ENCODE assay signal across 20 mouse cellular contexts in genomic region chrX:73468752-73469151, GRCm38 (mm10). TPM values are rescaled to one million over a fixed set of nuclear protein-coding genes. Genes with fewer than 3 reads are reported as not detected.
DNase-seq lines count a peak whose midpoint lies in the region; ATAC-seq and TF ChIP-seq lines count a peak whose summit lies in the region.
"Had no signal": no experiment of that assay in that cellular context is flagged by ENCODE, and none has a peak within 500 bp of the region (broad histone marks: within the 10 kb centered on the region; RNA-seq: fewer than 3 reads in every experiment).

No protein-coding gene starts in this region.

- TF ChIP-seq CTCF in kidney, postnatal 0 days (IDR thresholded peaks at IDR 0.05; ENCODE audit: low read depth), result no peak
- TF ChIP-seq CTCF in midbrain, postnatal 0 days (IDR thresholded peaks at IDR 0.05), result no peak

- WGBS in heart, embryonic 12.5 days, result 36% methylated on average over 1 of the region's 1 CpGs
- 53% methylated on average over 1 of the region's 1 CpGs for WGBS in kidney, postnatal 0 days
- WGBS in embryonic facial prominence, embryonic 11.5 days, result 18% methylated on average over 1 of the region's 1 CpGs
- 38% methylated on average over 1 of the region's 1 CpGs for WGBS in limb, embryonic 14.5 days
- WGBS in midbrain, postnatal 0 days, result 38% methylated on average over 1 of the region's 1 CpGs

- H3K27ac ChIP-seq in heart, embryonic 12.5 days (ENCODE audit: poor library complexity, severe bottlenecking), result peak overlapping the region; percentile 43
- 0 out of 2 replicates have a peak overlapping the region, but pooled peaks have one; percentile 13 for H3K27ac ChIP-seq in kidney, postnatal 0 days
- peak overlapping the region; percentile 83; the same call in 1 of the 2 replicates for H3K27ac ChIP-seq in embryonic facial prominence, embryonic 11.5 days (replicated peaks; ENCODE audit: low read depth, low read length)
- H3K27ac ChIP-seq in limb, embryonic 14.5 days (replicated peaks; ENCODE audit: low read depth, low read length), result peak overlapping the region; percentile 91
- H3K27ac ChIP-seq in midbrain, postnatal 0 days (ENCODE audit: low read depth, low read length), result no peak overlapping the region
- H3K27ac ChIP-seq: forebrain, embryonic 12.5 days; macrophage; neural tube, embryonic 13.5 days had no signal

- peaks cover 26% of the 10 kb centered on the region for H3K27me3 ChIP-seq in heart, embryonic 12.5 days (replicated peaks)
- no peaks in the 10 kb centered on the region for H3K27me3 ChIP-seq in kidney, postnatal 0 days (ENCODE audit: insufficient read depth, low read length)
- H3K27me3 ChIP-seq in embryonic facial prominence, embryonic 11.5 days (ENCODE audit: control insufficient read depth, insufficient read depth, low read length), result no peaks in the 10 kb centered on the region
- H3K27me3 ChIP-seq in limb, embryonic 14.5 days (ENCODE audit: control insufficient read depth, insufficient read depth, low read length), result no peaks in the 10 kb centered on the region
- no peaks in the 10 kb centered on the region for H3K27me3 ChIP-seq in midbrain, postnatal 0 days (ENCODE audit: insufficient read depth, low read length)
- H3K27me3 ChIP-seq: neural tube, embryonic 13.5 days had no signal

- no peaks in the 10 kb centered on the region for H3K9me3 ChIP-seq in heart, embryonic 12.5 days (replicated peaks)
- no peaks in the 10 kb centered on the region for H3K9me3 ChIP-seq in kidney, postnatal 0 days (replicated peaks; ENCODE audit: low read length)
- no peaks in the 10 kb centered on the region for H3K9me3 ChIP-seq in embryonic facial prominence, embryonic 11.5 days (replicated peaks; ENCODE audit: control insufficient read depth, low read length)
- H3K9me3 ChIP-seq in limb, embryonic 14.5 days (ENCODE audit: control insufficient read depth, low read length), result no peaks in the 10 kb centered on the region
- no peaks in the 10 kb centered on the region for H3K9me3 ChIP-seq in midbrain, postnatal 0 days (ENCODE audit: low read length)
- H3K9me3 ChIP-seq: forebrain, embryonic 12.5 days; G1E; neural tube, embryonic 13.5 days had no signal

- no peak overlapping the region for H3K9ac ChIP-seq in heart, embryonic 12.5 days
- H3K9ac ChIP-seq in kidney, postnatal 0 days (ENCODE audit: low read depth, low read length), result no peak overlapping the region
- no peak overlapping the region for H3K9ac ChIP-seq in embryonic facial prominence, embryonic 11.5 days (replicated peaks; ENCODE audit: low read length)
- no peak overlapping the region for H3K9ac ChIP-seq in limb, embryonic 14.5 days (ENCODE audit: low read depth, low read length, severe bottlenecking)
- no peak overlapping the region for H3K9ac ChIP-seq in midbrain, postnatal 0 days (replicated peaks; ENCODE audit: low read length, poor library complexity, severe bottlenecking)
- H3K9ac ChIP-seq: forebrain, embryonic 12.5 days; neural tube, embryonic 13.5 days had no signal

- no peaks in the 10 kb centered on the region for H3K4me1 ChIP-seq in heart, embryonic 12.5 days (replicated peaks)
- no peaks in the 10 kb centered on the region for H3K4me1 ChIP-seq in kidney, postnatal 0 days (replicated peaks; ENCODE audit: insufficient read depth, low read length)
- H3K4me1 ChIP-seq in embryonic facial prominence, embryonic 11.5 days (ENCODE audit: control insufficient read depth, insufficient read depth, low read length), result no peaks in the 10 kb centered on the region
- peaks cover 38% of the 10 kb centered on the region for H3K4me1 ChIP-seq in limb, embryonic 14.5 days (ENCODE audit: control insufficient read depth, insufficient read depth, low read length)
- no peaks in the 10 kb centered on the region for H3K4me1 ChIP-seq in midbrain, postnatal 0 days (ENCODE audit: insufficient read depth, low read length)
- H3K4me1 ChIP-seq: forebrain, embryonic 12.5 days; neural tube, embryonic 13.5 days had no signal

- H3K36me3 ChIP-seq in heart, embryonic 12.5 days, result no peaks in the 10 kb centered on the region
- H3K36me3 ChIP-seq in kidney, postnatal 0 days (ENCODE audit: insufficient read depth, low read length), result no peaks in the 10 kb centered on the region
- no peaks in the 10 kb centered on the region for H3K36me3 ChIP-seq in embryonic facial prominence, embryonic 11.5 days (replicated peaks; ENCODE audit: control insufficient read depth, insufficient read depth, low read depth, low read length)
- no peaks in the 10 kb centered on the region for H3K36me3 ChIP-seq in limb, embryonic 14.5 days (ENCODE audit: control insufficient read depth, insufficient read depth, low read length)
- H3K36me3 ChIP-seq in midbrain, postnatal 0 days (ENCODE audit: insufficient read depth, low read length), result no peaks in the 10 kb centered on the region
- H3K36me3 ChIP-seq: forebrain, embryonic 12.5 days; G1E; neural tube, embryonic 13.5 days had no signal

- TF ChIP-seq POLR2A in limb, embryonic 14.5 days (IDR thresholded peaks at IDR 0.05; ENCODE audit: borderline replicate concordance, extremely low read depth, insufficient read depth, insufficient read length), result no peak

- H3K4me3 ChIP-seq in heart, embryonic 12.5 days, result no peak overlapping the region
- no peak overlapping the region for H3K4me3 ChIP-seq in kidney, postnatal 0 days (replicated peaks; ENCODE audit: low read depth, low read length)
- no peak overlapping the region for H3K4me3 ChIP-seq in embryonic facial prominence, embryonic 11.5 days (ENCODE audit: low read depth, low read length)
- H3K4me3 ChIP-seq in limb, embryonic 14.5 days (replicated peaks; ENCODE audit: low read length), result no peak overlapping the region
- H3K4me3 ChIP-seq in midbrain, postnatal 0 days (ENCODE audit: low read depth, low read length), result no peak overlapping the region
- H3K4me3 ChIP-seq: forebrain, embryonic 12.5 days; neural tube, embryonic 13.5 days had no signal

- intact Hi-C loops in heart, postnatal 14 days (cut with DNase I), result no loop called here

- no peak overlapping the region for H3K4me2 ChIP-seq in heart, embryonic 12.5 days
- no peak overlapping the region for H3K4me2 ChIP-seq in kidney, postnatal 0 days (ENCODE audit: low read length)
- no peak overlapping the region for H3K4me2 ChIP-seq in embryonic facial prominence, embryonic 11.5 days (ENCODE audit: low read depth, low read length)
- no peak overlapping the region for H3K4me2 ChIP-seq in limb, embryonic 14.5 days (replicated peaks; ENCODE audit: low read depth, low read length, severe bottlenecking)
- no peak overlapping the region for H3K4me2 ChIP-seq in midbrain, postnatal 0 days (ENCODE audit: low read depth, low read length, poor library complexity, severe bottlenecking)
- H3K4me2 ChIP-seq: forebrain, embryonic 12.5 days; neural tube, embryonic 13.5 days had no signal

- no peak for ATAC-seq in heart, embryonic 12.5 days (ENCODE audit: insufficient number of reproducible peaks, low FRiP score)
- ATAC-seq in kidney, postnatal 0 days (replicated peaks; ENCODE audit: low FRiP score, low read depth), result no peak
- ATAC-seq in embryonic facial prominence, embryonic 11.5 days (replicated peaks; ENCODE audit: insufficient number of reproducible peaks, low FRiP score, low TSS enrichment, low read depth), result no peak
- ATAC-seq in limb, embryonic 14.5 days (ENCODE audit: low FRiP score, low read depth), result no peak
- no peak for ATAC-seq in midbrain, postnatal 0 days (ENCODE audit: low FRiP score)
- ATAC-seq: midbrain, embryonic 16.5 days had no signal

- no peak for DNase-seq in heart, postnatal 14 days
- no peak for DNase-seq in kidney, postnatal 0 days (ENCODE audit: low spot score)
- DNase-seq in kidney, postnatal 36 days, result no peak
- DNase-seq in embryonic facial prominence, embryonic 11.5 days (ENCODE audit: low spot score), result no peak
- no peak for DNase-seq in limb, embryonic 14.5 days (ENCODE audit: low spot score)
- no peak for DNase-seq in midbrain, postnatal 0 days (ENCODE audit: low spot score)
- no peak for DNase-seq in urinary bladder, adult 2 months (ENCODE audit: low spot score)
- DNase-seq: B cell, adult 2 months; cerebellum, adult 18-20 months; heart, postnatal 36 days had no signal

RNA-seq across cellular contexts. Expression of gene Haus7, which starts 9.9 kb away (rescaled TPM):
- polyA plus RNA-seq in heart, embryonic 12.5 days (2016; fragmentation: Nextera tagmentation; extraction: Ambion mirVana), result 61.4 and 63.0 TPM in 2 replicates
- total RNA-seq in heart, postnatal 14 days (2021), result 1 to 10 TPM; 8.3 to 8.8 TPM
- polyA plus RNA-seq in kidney, postnatal 0 days (2015; fragmentation: Nextera tagmentation; extraction: Ambion mirVana), result 40.3 and 49.3 TPM in 2 replicates
- polyA plus RNA-seq in embryonic facial prominence, embryonic 11.5 days (2014; fragmentation: Nextera tagmentation; extraction: Ambion mirVana), result 85.3 and 91.4 TPM in 2 replicates
- 39.6 and 48.7 TPM in 2 replicates for polyA plus RNA-seq in limb, embryonic 14.5 days (2012; rRNA removed)
- 56.1 and 61.6 TPM in 2 replicates for polyA plus RNA-seq in limb, embryonic 14.5 days (2014; fragmentation: Nextera tagmentation; extraction: Ambion mirVana)
- 30.7 and 34.7 TPM in 2 replicates for total RNA-seq in midbrain, postnatal 0 days (2014; rRNA removed)
- 61.7 and 63.6 TPM in 2 replicates for polyA plus RNA-seq in midbrain, postnatal 0 days (2015; fragmentation: Nextera tagmentation; extraction: Ambion mirVana)
- polyA plus RNA-seq in urinary bladder, adult 2 months (2012; rRNA removed), result 19.7 and 24.8 TPM in 2 replicates

RNA-seq across cellular contexts. Expression of gene Bgn, which starts 14.7 kb away (rescaled TPM):
- polyA plus RNA-seq in heart, embryonic 12.5 days (2016; fragmentation: Nextera tagmentation; extraction: Ambion mirVana), result 71.9 and 72.9 TPM in 2 replicates
- 100 to 1,000 TPM; 216 to 248 TPM for total RNA-seq in heart, postnatal 14 days (2021)
- 90.4 and 93.4 TPM in 2 replicates for polyA plus RNA-seq in kidney, postnatal 0 days (2015; fragmentation: Nextera tagmentation; extraction: Ambion mirVana)
- 32.0 and 36.4 TPM in 2 replicates for polyA plus RNA-seq in embryonic facial prominence, embryonic 11.5 days (2014; fragmentation: Nextera tagmentation; extraction: Ambion mirVana)
- 399 and 527 TPM in 2 replicates for polyA plus RNA-seq in limb, embryonic 14.5 days (2012; rRNA removed)
- 223 and 226 TPM in 2 replicates for polyA plus RNA-seq in limb, embryonic 14.5 days (2014; fragmentation: Nextera tagmentation; extraction: Ambion mirVana)
- 43.9 and 44.6 TPM in 2 replicates for total RNA-seq in midbrain, postnatal 0 days (2014; rRNA removed)
- polyA plus RNA-seq in midbrain, postnatal 0 days (2015; fragmentation: Nextera tagmentation; extraction: Ambion mirVana), result 17.1 and 19.8 TPM in 2 replicates
- 589 and 923 TPM in 2 replicates for polyA plus RNA-seq in urinary bladder, adult 2 months (2012; rRNA removed)
- total RNA-seq: G1E had no signal
- polyA plus RNA-seq: G1E had no signal

RNA-seq across cellular contexts. Expression of gene Trex2, which starts 33.6 kb away (rescaled TPM):
- not detected in 2 replicates for polyA plus RNA-seq in heart, embryonic 12.5 days (2016; fragmentation: Nextera tagmentation; extraction: Ambion mirVana)
- total RNA-seq in heart, postnatal 14 days (2021), result not detected
- 0.12 and 0.18 TPM in 2 replicates for polyA plus RNA-seq in kidney, postnatal 0 days (2015; fragmentation: Nextera tagmentation; extraction: Ambion mirVana)
- polyA plus RNA-seq in embryonic facial prominence, embryonic 11.5 days (2014; fragmentation: Nextera tagmentation; extraction: Ambion mirVana), result not detected in 2 replicates
- 0.83 and 0.87 TPM in 2 replicates for polyA plus RNA-seq in limb, embryonic 14.5 days (2012; rRNA removed)
- 0.93 and 0.99 TPM in 2 replicates for polyA plus RNA-seq in limb, embryonic 14.5 days (2014; fragmentation: Nextera tagmentation; extraction: Ambion mirVana)
- 1.3 TPM in 1 of 2 replicates, not detected in the other for total RNA-seq in midbrain, postnatal 0 days (2014; rRNA removed)
- not detected in 2 replicates for polyA plus RNA-seq in midbrain, postnatal 0 days (2015; fragmentation: Nextera tagmentation; extraction: Ambion mirVana)
- 3.9 and 4.8 TPM in 2 replicates for polyA plus RNA-seq in urinary bladder, adult 2 months (2012; rRNA removed)
- total RNA-seq: G1E; heart, postnatal 36 days; layer of hippocampus, adult 8-10 months; left cerebral cortex, postnatal 14 days had no signal
- polyA plus RNA-seq: forebrain, embryonic 12.5 days; G1E; intestine, postnatal 0 days; macrophage; midbrain, embryonic 16.5 days; neural tube, embryonic 13.5 days had no signal

RNA-seq across cellular contexts. Expression of gene Atp2b3, which starts 34.1 kb away (rescaled TPM):
- 0.41 and 0.48 TPM in 2 replicates for polyA plus RNA-seq in heart, embryonic 12.5 days (2016; fragmentation: Nextera tagmentation; extraction: Ambion mirVana)
- total RNA-seq in heart, postnatal 14 days (2021), result under 1 TPM in 1 of 2 experiments, not detected in 1; 0.14 TPM
- 0.11 and 0.22 TPM in 2 replicates for polyA plus RNA-seq in kidney, postnatal 0 days (2015; fragmentation: Nextera tagmentation; extraction: Ambion mirVana)
- polyA plus RNA-seq in embryonic facial prominence, embryonic 11.5 days (2014; fragmentation: Nextera tagmentation; extraction: Ambion mirVana), result 0.38 and 0.48 TPM in 2 replicates
- 0.77 and 0.79 TPM in 2 replicates for polyA plus RNA-seq in limb, embryonic 14.5 days (2012; rRNA removed)
- 0.64 and 0.65 TPM in 2 replicates for polyA plus RNA-seq in limb, embryonic 14.5 days (2014; fragmentation: Nextera tagmentation; extraction: Ambion mirVana)
- 40.4 and 41.9 TPM in 2 replicates for total RNA-seq in midbrain, postnatal 0 days (2014; rRNA removed)
- polyA plus RNA-seq in midbrain, postnatal 0 days (2015; fragmentation: Nextera tagmentation; extraction: Ambion mirVana), result 6.7 and 7.9 TPM in 2 replicates
- 0.53 and 0.56 TPM in 2 replicates for polyA plus RNA-seq in urinary bladder, adult 2 months (2012; rRNA removed)
- total RNA-seq: G1E had no signal
- polyA plus RNA-seq: G1E; thymus, postnatal 0 days had no signal

RNA-seq across cellular contexts. Expression of gene Zfp92, which starts 57.9 kb away (rescaled TPM):
- polyA plus RNA-seq in heart, embryonic 12.5 days (2016; fragmentation: Nextera tagmentation; extraction: Ambion mirVana), result not detected in 2 replicates
- total RNA-seq in heart, postnatal 14 days (2021), result not detected
- 0.04 and 0.05 TPM in 2 replicates for polyA plus RNA-seq in kidney, postnatal 0 days (2015; fragmentation: Nextera tagmentation; extraction: Ambion mirVana)
- polyA plus RNA-seq in embryonic facial prominence, embryonic 11.5 days (2014; fragmentation: Nextera tagmentation; extraction: Ambion mirVana), result 0.07 and 0.25 TPM in 2 replicates
- polyA plus RNA-seq in limb, embryonic 14.5 days (2012; rRNA removed), result 0.35 and 0.49 TPM in 2 replicates
- polyA plus RNA-seq in limb, embryonic 14.5 days (2014; fragmentation: Nextera tagmentation; extraction: Ambion mirVana), result 0.12 and 0.25 TPM in 2 replicates
- 5.3 and 5.5 TPM in 2 replicates for total RNA-seq in midbrain, postnatal 0 days (2014; rRNA removed)
- polyA plus RNA-seq in midbrain, postnatal 0 days (2015; fragmentation: Nextera tagmentation; extraction: Ambion mirVana), result 1.5 and 2.1 TPM in 2 replicates
- 0.01 TPM in 2 replicates for polyA plus RNA-seq in urinary bladder, adult 2 months (2012; rRNA removed)
- total RNA-seq: G1E; heart, postnatal 36 days had no signal
- polyA plus RNA-seq: G1E; macrophage; thymus, postnatal 0 days had no signal
